Mouse (Mus musculus) heart, adult 11 months (tissue): ENCODE measurements around the gene Atp1b1.
A peak's percentile ranks its signal among the peaks of the same experiment; 100 is the strongest.

ENCODE experiments used
- DNase-seq: peaks from one replicate; pipeline ENCODE4 v3.0.0; 2022

Gene Atp1b1

DNA sequence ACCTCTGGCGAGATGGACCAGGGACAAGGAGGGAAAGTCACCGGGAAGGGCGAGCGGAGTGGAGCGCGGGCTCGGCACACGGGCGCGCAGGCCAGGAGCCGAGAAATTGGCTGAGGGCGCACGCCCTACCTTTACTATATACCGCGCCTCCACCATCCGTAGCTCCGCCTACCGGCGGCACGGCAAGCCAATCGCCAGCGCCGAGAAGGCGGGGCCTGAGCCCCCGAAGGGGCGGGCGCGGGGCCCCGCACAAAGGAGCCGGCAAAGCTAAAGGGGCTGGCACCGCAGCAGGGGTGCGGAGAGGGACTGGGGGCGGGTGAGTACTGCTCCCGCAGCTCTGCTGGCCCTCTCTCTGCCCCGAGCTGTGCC is at the start of gene Atp1b1:
Gene Atp1b1, minus strand, starts transcription at position 111 of the 369 bp plus-strand sequence.
- DNase-seq, result peak; percentile 99

DNA sequence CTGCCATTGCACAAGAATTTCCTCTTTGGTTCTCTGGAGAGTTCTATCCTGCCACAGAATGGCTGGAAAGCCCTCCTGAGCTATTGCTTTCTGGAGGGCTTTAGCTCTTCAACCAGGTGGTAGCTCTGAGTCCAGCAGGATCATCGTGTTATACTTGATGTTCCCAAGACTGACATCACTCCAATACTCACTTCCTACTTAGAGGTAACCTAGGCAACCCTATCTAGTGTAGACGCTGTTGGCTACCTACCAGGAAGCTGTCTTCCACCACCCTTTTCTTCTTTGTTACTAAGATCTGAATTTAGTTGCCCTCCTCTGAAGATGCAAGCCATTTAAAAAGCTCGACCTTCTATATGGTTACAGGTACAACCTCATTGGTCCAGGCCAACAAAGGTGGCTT is 46.9 kb upstream of the Atp1b1 start:
- no peak for DNase-seq

DNA sequence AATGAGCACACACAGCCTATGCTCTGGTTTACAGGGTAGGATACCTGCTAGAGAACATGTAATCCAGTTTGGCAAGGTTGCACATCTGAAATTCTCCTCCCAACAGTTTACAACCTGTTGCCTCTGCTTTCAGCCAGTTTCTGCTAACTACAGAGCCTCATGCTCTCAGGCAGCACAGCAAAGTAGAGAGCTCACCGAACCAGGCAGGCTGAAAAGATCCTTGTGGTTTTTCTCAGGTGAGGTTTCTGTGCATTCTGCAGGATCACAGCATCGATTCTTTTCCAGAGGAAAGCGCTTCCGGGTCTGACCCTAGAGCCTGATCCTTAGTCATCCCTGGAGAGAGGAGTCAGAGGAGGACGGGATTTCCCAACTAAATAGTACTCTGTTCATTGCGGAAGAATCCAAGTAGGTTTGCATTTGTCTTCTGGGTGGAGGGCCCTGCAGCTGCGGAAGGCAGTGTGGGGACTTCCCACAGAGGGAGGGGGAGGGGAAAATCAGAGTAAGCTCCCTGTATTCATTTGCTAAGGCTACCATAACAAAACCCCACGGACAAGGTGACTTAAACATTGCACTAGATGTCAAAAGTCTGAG is 45.1 kb upstream of the Atp1b1 start:
- DNase-seq, result peak; percentile 83

DNA sequence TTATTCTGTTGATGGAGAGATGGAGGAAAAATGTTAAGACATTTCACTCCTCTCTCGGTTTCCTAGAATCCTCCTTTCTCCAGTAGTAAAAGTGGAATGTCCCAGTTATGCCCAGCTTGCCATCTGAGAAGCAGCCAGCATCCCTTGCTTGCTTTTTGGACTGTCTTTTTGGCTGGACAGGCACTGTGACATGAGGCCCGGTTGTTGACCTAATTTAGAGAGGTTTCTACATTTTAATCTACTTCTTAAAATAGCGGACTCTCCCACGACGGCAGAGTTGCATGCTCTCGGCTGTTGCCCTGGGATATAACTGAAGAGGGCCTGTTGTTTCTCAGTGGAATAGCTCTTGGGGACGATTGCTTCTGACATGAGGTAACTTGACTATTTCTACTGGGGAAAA is 44.1 kb upstream of the Atp1b1 start:
- peak; percentile 92 for DNase-seq

GRCm38 (mm10) chr1:164494741-164495512 is 36.8 kb upstream of the Atp1b1 start:
- DNase-seq, result peak; percentile 40

GRCm38 (mm10) chr1:164494215-164494614 is 36.1 kb upstream of the Atp1b1 start:
- peak; percentile 50 for DNase-seq

GRCm38 (mm10) chr1:164493042-164493705 is 35.0 kb upstream of the Atp1b1 start:
- peak; percentile 95 for DNase-seq

DNA sequence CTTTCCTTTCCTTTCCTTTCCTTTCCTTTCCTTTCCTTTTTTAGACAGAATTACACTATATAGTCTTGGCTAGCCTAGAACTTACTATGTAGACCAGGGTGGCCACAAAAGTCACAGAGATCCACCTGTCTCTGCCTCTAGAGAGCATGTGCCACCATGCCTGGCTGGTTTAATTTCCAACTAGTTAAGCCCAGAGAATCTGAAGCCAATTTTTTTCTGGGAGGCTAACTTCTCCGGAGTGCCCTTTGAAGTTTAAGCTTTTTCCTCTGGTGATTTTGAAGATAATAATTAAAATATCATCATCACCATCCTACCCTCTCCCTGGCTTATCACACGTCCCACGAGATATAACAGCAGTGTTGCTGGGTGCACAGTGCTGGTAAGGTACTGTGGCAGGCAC is 34.3 kb upstream of the Atp1b1 start:
- DNase-seq, result no peak

DNA sequence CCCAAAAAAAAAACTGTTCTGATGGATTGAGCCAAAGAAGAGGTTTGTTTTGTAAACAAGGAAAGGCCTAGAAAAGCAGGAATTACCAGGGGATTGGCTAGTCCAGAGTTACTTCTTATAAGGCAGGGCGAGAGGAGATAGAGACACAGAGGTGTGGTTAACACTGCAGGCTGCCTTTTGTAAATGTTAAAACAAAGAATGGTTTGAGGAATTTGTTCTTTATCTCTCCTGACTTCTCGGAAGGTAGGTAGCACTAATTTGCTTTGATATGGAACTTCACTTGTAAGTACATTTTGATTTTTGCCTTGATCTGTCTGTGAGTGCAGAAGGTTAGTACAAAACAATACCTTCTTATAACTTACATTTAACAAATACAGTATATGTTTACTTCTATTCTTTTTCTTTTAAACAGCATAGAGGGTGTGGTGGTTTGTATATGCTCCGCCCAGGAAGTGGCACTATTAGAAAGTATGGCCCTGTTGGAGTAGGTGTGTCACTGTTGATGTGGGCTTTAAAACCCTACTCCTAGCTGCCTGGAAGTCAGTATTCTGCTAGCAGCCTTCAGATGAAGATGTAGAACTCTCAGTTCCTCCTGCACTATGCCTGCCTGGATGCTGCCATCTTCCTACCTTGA is 31.9 kb upstream of the Atp1b1 start:
- no peak for DNase-seq

DNA sequence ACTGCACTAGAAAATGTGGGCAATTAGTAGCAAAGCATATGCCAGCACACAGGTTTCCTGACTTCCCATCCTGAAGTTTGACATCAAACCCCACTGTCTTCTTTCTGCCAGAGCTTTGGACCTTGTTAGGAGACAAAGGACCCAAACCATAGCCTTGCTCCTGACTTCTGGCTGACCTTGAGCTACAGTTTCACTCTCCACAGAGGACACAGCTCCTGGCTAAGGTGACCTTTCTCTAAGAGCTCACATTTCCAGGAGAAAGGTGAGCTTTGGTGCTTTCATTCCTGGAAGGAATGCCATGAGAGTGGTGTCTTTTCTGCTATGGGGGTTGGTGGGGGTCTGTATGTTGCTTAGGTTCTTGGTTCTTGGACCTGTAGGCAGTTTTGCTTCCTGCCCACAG is 25.6 kb upstream of the Atp1b1 start:
- DNase-seq, result no peak

DNA sequence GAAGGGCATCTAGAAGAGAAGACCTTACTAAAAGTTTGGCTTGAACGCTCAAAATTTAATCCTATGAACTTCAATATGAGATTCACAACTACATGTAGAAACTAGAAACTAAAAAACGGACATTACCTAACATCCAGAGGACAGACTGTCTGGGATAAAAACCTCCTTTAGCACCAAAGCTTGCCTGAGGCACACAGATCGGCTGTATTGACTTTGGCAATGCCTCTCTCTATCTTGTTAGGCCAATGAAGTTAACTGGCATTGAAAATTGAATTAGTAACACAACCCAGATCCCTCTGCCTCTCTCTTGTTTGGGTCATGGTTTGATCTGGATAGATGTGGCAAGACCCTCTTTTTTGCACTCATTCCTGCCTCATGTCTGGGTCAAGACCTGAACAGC is 24.7 kb upstream of the Atp1b1 start:
- DNase-seq, result no peak

DNA sequence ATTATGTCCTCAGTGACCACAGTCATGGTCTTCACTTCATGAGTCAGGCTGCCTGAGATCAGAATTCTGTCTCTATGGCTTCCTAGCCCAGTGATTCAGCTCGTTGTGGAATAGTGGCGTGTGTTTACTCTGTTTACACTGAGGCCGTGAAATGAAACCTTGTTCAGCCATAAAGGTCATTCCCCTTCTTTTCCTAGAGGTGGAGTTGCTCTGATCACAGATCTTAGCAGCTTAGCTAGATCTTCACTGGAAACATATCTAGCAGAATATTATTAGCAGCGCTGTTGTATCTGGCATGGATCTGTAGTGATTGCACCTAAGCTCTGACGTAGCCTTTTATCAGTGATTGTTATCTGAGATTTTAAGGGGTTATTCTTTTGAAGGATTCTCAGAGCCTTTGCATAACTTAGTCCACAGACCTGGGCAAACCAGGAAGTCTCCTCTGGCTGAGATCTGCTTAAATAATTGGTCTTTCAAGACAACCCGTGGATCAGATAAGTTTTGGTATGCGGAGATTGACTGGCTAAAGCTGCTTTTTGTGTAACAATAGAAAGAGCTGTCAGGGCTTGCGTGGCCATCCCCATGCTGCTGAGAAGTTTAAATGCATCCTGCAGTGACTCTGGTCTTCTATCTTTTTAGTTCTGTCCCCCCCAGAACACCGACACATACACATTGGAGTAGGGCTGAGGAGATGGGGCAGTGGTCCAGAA is 23.6 kb upstream of the Atp1b1 start:
- DNase-seq, result no peak

DNA sequence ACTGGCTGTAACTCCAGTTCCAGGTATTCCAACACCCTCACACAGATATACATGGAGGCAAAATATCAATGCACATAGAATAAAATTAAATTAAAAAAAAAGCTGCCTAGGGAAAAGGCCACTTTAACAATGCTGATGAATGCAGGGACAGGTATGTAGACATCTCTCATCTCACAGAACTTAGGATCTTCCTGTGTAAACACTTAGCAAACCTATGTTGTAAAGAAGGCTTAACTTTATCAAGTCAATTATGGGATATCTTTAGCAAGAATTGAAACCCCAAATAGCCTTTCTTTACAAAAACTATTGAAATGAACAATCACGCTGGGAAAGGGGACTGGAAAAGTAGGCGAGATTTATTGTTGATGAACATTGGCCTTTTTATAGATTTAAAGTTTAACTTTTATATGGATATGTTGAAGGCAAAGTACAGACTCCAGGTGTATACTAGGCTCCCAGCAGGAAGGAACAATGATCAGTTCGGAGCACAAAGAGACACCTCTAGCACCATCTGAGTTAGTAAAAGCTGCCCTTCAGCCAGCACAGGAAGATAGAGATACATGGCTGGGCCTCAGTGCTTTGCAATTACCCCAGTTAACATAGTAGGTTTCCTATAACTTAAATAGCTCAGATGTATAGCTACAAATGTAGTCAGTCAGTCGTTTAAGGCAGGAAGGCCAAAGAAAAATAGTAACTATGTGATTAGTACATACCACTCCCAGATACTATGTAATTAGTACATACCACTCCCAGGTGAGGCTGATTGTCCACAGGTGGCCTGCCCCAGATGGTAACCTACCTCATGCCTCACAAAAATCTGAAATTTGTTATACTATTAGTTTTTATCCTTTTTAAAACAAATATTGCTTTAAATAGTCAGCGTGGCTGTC is 22.8 kb upstream of the Atp1b1 start:
- peak; percentile 33 for DNase-seq

DNA sequence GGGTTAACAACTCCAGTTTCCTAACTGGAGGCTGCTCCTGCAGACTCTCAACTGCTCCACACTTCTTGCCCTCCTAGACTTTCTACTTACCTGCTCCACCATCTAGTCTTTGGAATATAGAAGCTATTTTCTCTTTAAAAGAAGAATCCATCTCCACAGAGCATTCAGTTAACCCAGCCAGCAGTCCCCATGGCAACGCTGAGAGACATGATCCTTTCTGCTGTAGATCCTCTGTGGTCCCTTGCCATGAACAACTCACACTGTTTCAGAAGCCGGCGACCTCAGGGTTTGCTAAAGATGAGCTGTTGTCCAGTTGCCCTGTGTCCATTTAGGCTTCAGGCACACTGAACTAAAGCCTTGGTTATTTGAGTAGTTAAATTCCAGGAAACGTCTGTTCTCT is 17.7 kb upstream of the Atp1b1 start:
- no peak for DNase-seq

DNA sequence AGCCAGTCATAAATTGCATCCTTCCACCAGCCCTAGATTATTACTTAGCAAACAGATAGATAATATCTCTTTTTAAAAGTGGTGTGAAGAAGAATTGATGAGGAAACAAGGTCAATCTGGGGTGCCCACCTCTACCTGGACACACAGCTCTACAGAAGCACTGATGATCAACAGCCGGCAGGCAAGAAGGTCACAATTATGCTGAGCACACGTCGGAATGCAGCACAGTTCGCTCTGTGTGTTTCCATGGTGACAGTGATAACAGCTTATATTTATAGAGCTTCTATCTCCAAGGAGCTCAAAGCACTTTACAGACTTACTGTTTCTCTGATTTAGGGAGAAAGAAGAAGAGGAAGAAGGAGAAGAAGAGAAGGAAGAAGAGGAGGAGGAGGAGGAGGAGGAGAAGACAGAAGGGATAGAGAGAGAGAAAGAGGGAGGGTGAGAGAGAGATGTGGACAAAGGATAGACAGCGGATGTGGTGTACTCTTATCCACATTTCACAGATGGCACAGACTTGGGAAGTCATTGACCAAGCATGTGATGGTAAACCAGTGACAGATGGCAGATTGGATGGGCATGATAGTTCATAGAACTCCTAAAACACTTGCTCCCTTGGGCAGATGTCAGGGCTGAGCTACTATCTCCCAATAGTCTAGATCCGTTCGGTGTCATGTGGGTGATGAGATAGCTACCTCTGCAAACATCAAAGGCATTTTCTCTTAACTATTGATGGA is 16.8 kb upstream of the Atp1b1 start:
- peak; percentile 85 for DNase-seq

GRCm38 (mm10) chr1:164474310-164474709 is 16.2 kb upstream of the Atp1b1 start:
- DNase-seq, result peak; percentile 66

DNA sequence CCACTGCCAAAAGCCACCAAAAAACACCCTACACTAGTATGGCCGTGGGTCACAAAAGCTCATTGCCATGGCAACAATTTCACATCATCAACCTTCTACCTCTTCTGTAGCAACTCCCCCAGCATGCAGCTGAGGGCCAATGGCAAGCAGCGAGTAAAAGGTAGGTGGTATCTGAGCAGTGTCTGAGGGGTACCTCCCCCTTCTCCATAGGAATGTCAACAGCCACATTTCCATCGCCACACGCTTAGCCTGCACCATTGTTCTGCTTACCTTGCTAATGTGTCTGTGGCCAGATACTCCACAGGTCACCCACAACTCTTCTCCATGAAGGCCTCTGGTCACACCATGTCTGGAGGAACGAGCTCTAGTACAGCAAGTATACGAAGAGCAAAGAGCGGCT is 15.2 kb upstream of the Atp1b1 start:
- DNase-seq, result peak; percentile 73

GRCm38 (mm10) chr1:164471632-164472031 is 13.5 kb upstream of the Atp1b1 start:
- DNase-seq, result no peak

GRCm38 (mm10) chr1:164470985-164471384 is 12.8 kb upstream of the Atp1b1 start:
- peak; percentile 48 for DNase-seq

- peak; percentile 72 for DNase-seq
Observed at GRCm38 (mm10) chr1:164468329-164468728, 10.2 kb upstream of the Atp1b1 start.

DNA sequence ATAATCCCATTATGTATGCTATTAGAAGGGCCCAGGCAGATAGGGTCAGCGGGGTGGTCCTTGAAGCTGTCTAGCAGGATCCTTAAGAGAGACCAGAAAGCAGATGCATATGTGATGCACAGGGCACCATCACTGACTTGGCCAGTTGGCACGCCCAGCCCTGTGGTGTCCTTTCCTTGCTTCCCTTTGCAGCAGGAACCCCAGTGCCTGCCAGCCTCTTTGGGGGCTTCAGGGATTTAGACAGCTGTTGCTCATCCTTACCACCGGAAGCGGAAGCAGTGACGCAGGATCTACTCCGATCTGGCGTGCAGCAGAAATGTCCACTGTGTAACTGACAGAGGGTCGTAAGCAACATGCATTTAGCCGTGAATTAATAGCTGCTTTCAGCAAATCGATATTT is 9.3 kb upstream of the Atp1b1 start:
- DNase-seq, result peak; percentile 77
